Mouse (Mus musculus) embryonic fibroblast, embryonic 13.5 days (primary cell): ENCODE data around the gene Nrp2.

Experiments
- CTCF ChIP-seq: IDR thresholded peaks from 2 replicates; pipeline ENCODE4 v1.5.1; 2011; ENCODE audit warnings: mild to moderate bottlenecking, control low read depth, low read length, moderate library complexity, borderline replicate concordance; ENCODE audit not compliant: insufficient read depth
- POLR2A ChIP-seq: IDR thresholded peaks from 2 replicates; pipeline ENCODE4 v1.6.1; 2011; ENCODE audit warnings: low read depth, mild to moderate bottlenecking, control low read depth, low read length, moderate library complexity

- TF ChIP-seq CTCF (no peak), POLR2A (no peak)
Observed at GRCm38 (mm10) chr1:62727191-62727590, 24.1 kb downstream of the Nrp2 start.
